Mouse (Mus musculus) granulocyte monocyte progenitor cell, adult 5-6 weeks (primary cell): Measurements from ENCODE around the gene Dirc2. TPM values are rescaled to one million over a fixed set of nuclear protein-coding genes. Genes with fewer than 3 reads are reported as not detected.
A peak's percentile ranks its signal among the peaks of the same experiment; 100 is the strongest.

Source experiments
- ATAC-seq: replicated peaks from 2 replicates; pipeline ENCODE4 v1.8.0; 2016; ENCODE audit warnings: mild to moderate bottlenecking, moderate TSS enrichment, inconsistent platforms; ENCODE audit not compliant: poor library complexity, severe bottlenecking
- total RNA-seq, 2 experiments: library from RNA; stranded (forward) in 1 of 2; stranded (reverse) in 1 of 2; fragments of 200-712, 200-1000 nt in 1 of 2; fragments of >200 nt in 1 of 2; fragmentation: Nextera tagmentation in 1 of 2; gene quantifications; 2 replicates each; pipeline ENCODE4 v1.2.3; 2014 to 2017

Gene Dirc2
- total RNA-seq (2014; fragmentation: Nextera tagmentation) (24.9 and 31.7 TPM in 2 replicates), total RNA-seq (2017) (15.8 and 21.1 TPM in 2 replicates)

- peak; percentile 42 for ATAC-seq
Observed at GRCm38 (mm10) chr16:35768785-35769642, at the start of gene Dirc2. Gene Dirc2 (minus strand): TSS chr16:35769356.

DNA sequence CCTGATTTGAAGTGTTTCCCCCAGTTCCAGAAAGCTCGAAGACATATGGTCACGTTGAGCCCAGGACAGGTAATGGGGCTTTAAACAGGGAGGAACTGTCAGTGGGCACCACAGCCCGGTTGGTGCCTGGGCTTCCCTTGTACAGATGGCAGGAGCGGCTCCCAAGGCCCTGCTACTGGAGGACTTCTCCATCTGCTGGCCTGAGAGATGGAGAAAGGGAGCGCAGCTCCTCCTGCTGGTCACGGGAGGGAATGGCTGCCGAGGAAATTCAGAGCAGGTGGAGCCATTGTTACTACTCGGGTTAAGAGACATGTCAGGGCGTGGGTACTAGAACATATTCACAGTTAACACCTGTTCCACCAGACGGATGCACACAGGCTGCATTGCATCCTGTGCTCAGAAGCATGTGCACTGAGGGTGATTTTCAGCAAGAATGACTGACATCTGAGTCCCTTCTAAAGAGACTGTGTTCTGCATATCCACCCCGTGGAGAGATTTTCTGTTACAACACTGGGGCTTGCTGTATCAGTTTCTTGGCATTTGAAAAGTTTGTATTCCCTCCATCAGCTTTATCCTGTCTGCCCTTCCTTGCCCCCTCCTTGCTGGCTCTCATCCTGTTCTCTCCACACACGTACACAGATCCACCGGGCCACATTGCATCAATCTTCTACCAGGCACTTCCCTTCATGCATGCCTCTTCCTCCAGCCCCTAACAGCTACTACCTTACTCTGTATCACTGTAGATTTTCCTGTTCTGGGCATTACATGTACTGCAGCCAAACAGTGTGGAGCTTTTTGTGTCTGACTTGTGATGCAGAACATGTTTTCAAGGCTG, 48.3 kb upstream of the Dirc2 start:
- ATAC-seq, result peak; percentile 97

DNA sequence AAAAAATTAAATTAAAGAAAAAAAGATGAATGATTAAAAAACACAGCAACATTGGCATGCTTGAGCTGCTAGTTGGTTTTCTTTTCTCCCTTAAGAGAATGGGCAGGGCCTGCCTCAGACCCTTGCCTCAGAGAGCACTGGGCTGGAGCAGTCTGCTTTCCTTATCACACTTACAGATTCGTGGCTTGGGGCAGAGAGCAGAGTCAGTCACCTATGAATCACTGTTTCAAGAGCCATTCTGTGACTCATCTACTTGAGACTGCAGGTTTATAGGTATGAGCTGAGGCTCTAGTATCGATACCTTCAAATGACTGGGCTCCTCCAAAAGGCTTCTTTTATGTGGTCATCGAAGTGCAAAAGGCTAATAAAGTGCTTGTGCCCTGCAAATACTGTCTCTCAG, 44.0 kb upstream of the Dirc2 start:
- no peak for ATAC-seq

DNA sequence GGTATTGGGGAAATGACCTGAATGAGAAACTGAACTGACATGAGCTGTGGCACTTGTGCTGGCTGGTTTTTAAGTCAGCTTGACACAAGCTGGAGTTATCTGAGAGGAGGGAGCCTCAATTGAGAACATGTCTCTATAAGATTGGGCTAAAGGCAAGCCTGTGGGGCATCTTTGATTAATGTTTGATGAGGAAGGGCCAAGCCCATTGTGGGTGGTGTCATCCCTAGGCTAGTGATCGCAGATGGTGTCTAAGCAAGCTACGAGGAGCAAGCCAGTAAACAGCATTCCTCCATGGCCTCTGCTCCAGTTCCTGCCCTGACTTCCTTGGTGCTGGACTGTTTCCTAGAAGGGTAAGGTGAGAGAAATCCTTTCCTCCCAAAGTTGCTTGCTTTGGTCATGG, 39.7 kb upstream of the Dirc2 start:
- no peak for ATAC-seq

DNA sequence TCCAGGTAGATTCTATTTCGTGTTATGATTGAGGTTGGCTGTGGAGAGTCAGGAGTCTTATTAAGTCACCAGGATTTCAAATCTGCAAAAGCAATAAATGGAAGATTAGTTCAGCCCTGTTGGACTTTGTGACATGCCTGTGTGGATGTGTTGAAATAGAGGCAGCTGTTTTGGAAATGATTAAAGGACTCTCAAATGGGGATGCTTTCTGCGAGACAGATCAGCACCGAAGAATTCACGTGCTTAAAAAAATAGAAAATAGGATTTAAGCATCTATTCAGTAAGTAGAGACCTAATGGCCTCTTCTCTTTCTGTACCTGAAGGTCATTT, 38.5 kb upstream of the Dirc2 start:
- ATAC-seq, result no peak

- ATAC-seq, result no peak
Observed at GRCm38 (mm10) chr16:35806973-35807662, 38.0 kb upstream of the Dirc2 start.

GRCm38 (mm10) chr16:35803723-35804122, 34.6 kb upstream of the Dirc2 start:
- peak; percentile 52 for ATAC-seq

DNA sequence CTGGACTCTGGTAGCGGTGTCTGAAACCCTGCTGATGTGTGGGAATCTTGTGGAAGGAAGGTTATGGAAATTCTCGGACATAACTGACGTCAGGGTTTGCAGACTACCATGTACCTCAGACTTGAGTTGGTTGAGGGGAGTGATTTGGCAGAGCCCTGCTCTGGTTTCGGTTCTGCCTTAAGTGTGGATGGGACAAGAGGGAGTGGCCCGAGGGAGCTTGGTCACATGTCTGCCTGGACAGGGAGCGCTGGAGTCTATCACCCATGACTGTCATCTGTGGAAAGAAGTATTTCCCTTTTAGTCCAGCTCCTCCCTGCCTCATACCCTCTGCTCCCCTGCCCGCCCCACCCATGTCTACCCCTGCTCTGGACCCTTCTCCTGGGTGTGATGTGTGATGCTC, 33.0 kb upstream of the Dirc2 start:
- ATAC-seq, result peak; percentile 69

GRCm38 (mm10) chr16:35791962-35792521, 22.9 kb upstream of the Dirc2 start:
- no peak for ATAC-seq

GRCm38 (mm10) chr16:35788330-35788729, 19.2 kb upstream of the Dirc2 start:
- ATAC-seq, result no peak

DNA sequence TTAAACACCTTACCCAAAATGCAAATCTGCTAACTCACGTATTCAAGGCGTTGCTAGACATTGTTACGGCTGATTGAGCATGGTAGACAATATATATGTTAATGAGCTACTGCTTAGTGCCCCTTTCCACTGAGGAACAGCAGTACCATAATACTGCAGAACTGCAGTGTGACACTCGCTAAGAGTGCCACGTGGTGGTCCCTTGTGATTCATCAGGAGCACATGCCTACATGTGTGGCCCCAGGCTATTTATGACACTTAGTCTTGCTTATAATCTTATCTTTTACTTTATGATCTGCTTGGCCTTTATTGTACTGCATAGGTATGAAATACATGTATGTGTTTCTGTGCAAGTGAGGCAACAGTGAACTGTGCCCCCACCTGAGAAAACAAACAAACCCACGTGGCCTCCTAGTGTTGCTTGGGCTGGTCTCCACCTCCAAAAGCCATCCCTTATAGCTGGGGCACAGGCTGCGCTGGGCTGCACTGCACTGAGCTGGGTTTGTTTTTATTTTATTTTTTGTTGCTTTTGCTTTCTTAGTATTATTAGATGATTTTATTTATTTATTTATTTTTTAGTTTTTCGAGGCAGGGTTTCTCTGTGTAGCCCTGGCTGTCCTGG, 18.5 kb upstream of the Dirc2 start:
- no peak for ATAC-seq

- ATAC-seq, result no peak
Observed at GRCm38 (mm10) chr16:35787163-35787562, 18.0 kb upstream of the Dirc2 start.

DNA sequence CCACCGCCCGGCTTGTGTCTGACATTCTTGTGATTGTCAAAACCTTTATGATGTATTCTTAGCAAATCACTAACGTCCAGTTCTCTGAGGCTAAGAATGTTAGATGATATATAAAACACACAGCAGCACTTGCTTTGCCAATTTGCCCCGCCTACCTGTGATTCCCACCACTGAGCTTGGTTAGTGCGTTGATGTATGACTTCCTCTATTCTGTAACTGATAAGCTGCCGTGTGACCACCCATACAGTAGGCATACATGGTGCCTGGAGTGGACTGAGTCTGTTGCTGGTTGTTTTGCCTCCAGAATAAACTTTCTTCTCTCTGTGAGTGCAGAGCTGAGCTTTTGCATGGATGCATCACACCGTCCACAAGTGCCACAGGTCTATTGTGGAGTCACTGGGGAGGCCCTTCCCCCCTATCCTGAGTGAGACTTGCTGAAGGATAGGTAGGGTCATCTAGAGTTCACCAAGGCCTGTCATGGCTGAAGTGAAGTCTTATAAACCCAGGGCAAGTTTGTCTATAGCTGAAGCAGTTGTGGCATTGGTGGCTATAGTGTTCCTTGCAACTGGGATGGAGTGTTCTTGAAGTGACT, 15.1 kb upstream of the Dirc2 start:
- ATAC-seq, result peak; percentile 76

DNA sequence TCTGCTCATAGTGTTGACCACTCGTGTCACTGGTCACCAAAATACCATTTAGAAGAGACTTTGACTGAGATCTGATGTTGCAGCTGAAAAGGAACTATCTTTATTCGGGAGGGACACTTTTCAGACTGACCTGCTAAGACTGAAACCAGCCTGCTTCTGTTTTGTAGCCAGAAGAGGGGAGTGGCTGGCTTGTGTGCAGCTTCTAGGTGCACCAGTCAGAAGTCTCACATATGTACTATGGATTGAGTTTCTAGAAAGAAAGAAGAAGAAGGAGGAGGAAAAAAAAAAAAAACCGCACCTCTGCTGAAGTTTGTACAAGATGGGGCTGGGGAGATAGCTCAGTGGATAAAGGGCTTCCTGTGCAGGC, 14.0 kb upstream of the Dirc2 start:
- peak; percentile 40; the same call in 1 of the 2 replicates for ATAC-seq

DNA sequence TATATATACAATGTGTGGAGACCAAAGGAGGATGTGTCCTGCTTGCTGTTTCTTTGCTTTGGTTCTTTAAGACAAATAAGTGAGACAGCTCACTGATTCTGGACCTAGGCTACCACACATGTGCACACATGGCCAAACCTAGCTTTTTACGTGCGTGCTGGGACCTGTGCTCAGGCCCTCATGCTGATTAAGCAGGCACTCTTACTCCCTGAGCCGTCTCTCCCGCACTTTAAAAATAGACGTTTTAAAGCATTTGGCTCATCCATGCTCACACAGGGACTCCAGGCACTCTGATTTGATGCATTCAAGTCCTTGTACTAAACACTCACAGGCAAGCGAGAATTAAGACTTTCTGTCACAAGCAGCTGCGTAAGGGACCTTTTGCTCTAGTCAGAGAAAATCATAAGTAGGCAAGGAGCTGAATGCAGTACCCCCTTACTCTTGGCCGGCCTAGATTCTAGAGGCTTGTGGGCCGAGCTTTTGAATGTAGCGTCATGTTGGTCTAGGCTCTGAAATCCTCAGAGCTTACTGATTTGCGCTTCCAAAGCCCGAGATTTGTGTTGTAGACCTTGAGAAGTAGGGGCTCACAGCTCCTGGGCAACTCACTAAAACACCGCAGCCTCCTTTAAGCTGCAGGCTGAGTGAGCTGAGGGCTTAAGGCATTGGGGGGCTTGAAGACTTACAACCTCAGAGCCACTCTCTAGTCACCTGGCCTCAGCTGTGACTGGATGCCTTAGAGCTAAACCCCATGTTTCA, 13.5 kb upstream of the Dirc2 start:
- no peak for ATAC-seq

- no peak for ATAC-seq
Observed at GRCm38 (mm10) chr16:35781651-35782050, 12.5 kb upstream of the Dirc2 start.

DNA sequence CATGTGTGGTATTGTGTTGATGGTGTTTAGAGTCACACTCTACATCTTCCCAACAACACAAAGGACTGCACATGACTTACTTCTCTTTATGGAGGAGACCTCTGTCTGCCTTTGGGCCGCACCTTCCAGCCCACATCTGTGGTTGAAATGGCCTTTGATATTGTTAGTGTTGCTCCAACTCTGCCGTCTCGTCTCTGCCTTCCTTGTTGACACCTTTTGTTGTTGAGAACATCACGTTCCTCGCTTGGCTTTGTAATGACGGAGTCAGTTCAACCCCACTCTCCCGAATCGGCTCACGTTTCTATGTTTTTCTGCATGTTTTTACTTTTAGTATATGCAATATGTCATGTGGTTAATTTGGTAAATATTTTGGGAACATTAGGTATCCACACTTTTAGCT, 11.9 kb upstream of the Dirc2 start:
- ATAC-seq, result no peak

GRCm38 (mm10) chr16:35779681-35780080, 10.5 kb upstream of the Dirc2 start:
- ATAC-seq, result no peak

DNA sequence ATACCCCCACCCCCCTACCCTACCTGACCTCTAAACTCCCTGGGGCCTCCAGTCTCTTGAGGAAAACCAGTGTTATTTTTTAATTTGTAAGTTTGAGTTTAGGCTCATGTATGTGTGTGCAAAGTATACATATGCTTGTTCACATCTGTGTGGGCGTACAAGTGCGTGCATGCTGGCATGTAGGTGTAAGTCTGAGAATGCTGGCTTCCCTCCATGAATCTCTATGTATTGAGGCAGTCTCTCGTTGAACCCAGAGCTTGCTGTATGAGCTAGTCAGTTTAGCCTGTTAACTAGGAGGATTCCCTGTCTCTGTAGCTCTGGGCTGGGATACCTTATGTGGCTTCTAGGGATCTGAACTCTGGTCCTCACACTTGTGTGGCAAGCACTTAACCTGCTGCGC, 8.6 kb upstream of the Dirc2 start:
- no peak for ATAC-seq
